Mouse (Mus musculus): ENCODE data around the gene Haus3. TPM values are rescaled to one million over a fixed set of nuclear protein-coding genes. Genes with fewer than 3 reads are reported as not detected.

The Haus3 gene
- polyA plus RNA-seq, 1 experiment from 2014 or later: 11.9 TPM

- Histone ChIP-seq H3K4me2 (peak overlapping the region; percentile 78), H3K4me1 (peaks cover 53% of the 10 kb centered on the region), H3K4me3 (no peak overlapping the region), H3K9ac (0 out of 2 replicates have a peak overlapping the region, but pooled peaks have one; percentile 74), H3K27ac (no peak overlapping the region), H3K27me3 (replicated peaks) (no peaks in the 10 kb centered on the region), H3K9me3 (no peaks in the 10 kb centered on the region), H3K36me3 (replicated peaks) (0 out of 2 replicates have a peak, but pooled peaks cover 5% of the 10 kb centered on the region)
- ATAC-seq (replicated peaks): no peak
- 89% methylated on average over 1 of the region's 1 CpGs for WGBS
These were observed 15.8 kb upstream of the Haus3 start for GRCm38 (mm10) chr5:34185051-34185580.

DNA sequence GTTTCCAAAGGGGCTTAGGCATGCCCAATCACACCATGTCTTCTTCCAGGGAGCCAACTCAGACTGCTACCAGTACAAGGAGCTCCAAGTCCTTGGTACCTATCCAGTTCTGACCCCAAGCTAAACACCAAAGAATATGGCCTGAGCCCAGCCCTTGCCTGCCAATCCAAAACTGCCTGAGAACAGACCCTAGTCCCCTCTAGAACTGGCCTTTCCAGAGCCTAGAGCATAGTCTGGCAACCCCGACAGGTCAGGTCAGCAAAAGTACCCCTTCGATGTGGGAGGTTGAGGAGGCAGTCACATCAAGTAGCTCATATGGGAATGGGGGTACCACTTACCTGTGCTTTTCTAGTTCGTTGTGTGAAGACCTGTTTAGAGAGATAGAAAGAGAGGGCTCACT, 14.6 kb upstream of the Haus3 start:
- no peak overlapping the region for H3K9ac ChIP-seq
- ATAC-seq (replicated peaks): no peak
- WGBS: 83% methylated on average over 3 of the region's 3 CpGs

GRCm38 (mm10) chr5:34183156-34183880, 14.0 kb upstream of the Haus3 start:
- Histone ChIP-seq H3K4me3 (no peak overlapping the region), H3K4me1 (peaks cover 44% of the 10 kb centered on the region), H3K27me3 (replicated peaks) (no peaks in the 10 kb centered on the region), H3K4me2 (no peak overlapping the region), H3K27ac (no peak overlapping the region), H3K9ac (no peak overlapping the region), H3K9me3 (no peaks in the 10 kb centered on the region), H3K36me3 (replicated peaks) (0 out of 2 replicates have a peak, but pooled peaks cover 5% of the 10 kb centered on the region)
- no peak for ATAC-seq (replicated peaks)
- WGBS: 72% methylated on average over 5 of the region's 5 CpGs

More for the DNA sequence above, 14.6 kb upstream of the Haus3 start:
- H3K4me1 ChIP-seq: peaks cover 51% of the 10 kb centered on the region
- 0 out of 2 replicates have a peak, but pooled peaks cover 5% of the 10 kb centered on the region for H3K36me3 ChIP-seq (replicated peaks)
- no peak overlapping the region for H3K27ac ChIP-seq
- no peak overlapping the region for H3K4me3 ChIP-seq
- no peaks in the 10 kb centered on the region for H3K9me3 ChIP-seq
- no peak overlapping the region for H3K4me2 ChIP-seq
- H3K27me3 ChIP-seq (replicated peaks): no peaks in the 10 kb centered on the region

DNA sequence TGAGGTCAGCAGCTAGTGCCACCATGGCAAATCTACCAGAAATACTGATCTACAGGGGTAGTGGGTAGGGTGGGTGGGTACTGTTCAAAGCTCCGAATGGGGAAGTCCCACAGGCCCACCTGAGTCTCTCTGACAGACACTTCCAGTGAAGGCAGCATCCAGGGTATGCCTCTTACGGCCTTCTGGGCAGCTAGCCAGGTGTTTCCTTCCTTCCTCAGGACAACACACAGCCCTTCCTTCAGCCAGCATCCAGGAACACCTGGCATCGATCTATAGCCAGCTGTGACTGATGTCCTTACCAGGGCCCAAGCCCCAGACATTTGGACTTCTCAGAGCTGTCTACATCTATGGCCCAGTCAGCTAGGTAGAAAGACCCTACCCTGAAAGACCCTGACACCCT, 13.2 kb upstream of the Haus3 start:
- H3K9me3 ChIP-seq: no peaks in the 10 kb centered on the region
- ATAC-seq (replicated peaks): no peak
- H3K27ac ChIP-seq: no peak overlapping the region
- no peak overlapping the region for H3K4me3 ChIP-seq
- H3K4me2 ChIP-seq: no peak overlapping the region
- no peaks in the 10 kb centered on the region for H3K27me3 ChIP-seq (replicated peaks)
- H3K9ac ChIP-seq: no peak overlapping the region
- H3K36me3 ChIP-seq (replicated peaks): peaks cover 11% of the 10 kb centered on the region; the same call in 1 of the 2 replicates
- 90% methylated on average over 3 of the region's 3 CpGs for WGBS
- H3K4me1 ChIP-seq: peaks cover 41% of the 10 kb centered on the region

- no peak overlapping the region for H3K27ac ChIP-seq
- no peak overlapping the region for H3K4me3 ChIP-seq
- H3K4me2 ChIP-seq: no peak overlapping the region
- H3K27me3 ChIP-seq (replicated peaks): no peaks in the 10 kb centered on the region
- peaks cover 2% of the 10 kb centered on the region; the same call in 1 of the 2 replicates for H3K4me1 ChIP-seq
- peaks cover 35% of the 10 kb centered on the region for H3K36me3 ChIP-seq (replicated peaks)
- no peak for ATAC-seq (replicated peaks)
- H3K9ac ChIP-seq: no peak overlapping the region
- WGBS: 93% methylated on average over 4 of the region's 4 CpGs
- H3K9me3 ChIP-seq: no peaks in the 10 kb centered on the region
These were observed 8.5 kb upstream of the Haus3 start for GRCm38 (mm10) chr5:34177821-34178220.

DNA sequence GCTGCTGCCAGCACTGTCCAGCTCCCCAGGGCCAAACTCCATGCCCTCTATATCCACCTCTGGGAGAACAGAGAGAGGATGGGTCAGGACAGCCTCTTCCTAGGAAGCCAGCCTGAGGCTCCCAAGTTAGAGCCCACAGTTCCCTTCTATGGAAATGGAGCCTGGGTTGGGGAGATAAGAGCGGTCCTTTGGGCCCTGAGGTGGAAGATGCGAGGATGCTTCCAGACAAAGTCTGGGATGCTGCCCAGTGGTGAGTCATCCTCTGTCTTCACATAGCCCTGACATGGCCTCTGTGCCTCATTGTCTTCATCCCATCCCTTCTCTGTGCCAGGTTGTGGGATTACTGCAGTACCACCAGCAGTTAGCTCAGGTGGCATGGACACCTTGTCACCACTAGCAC, 7.8 kb upstream of the Haus3 start:
- H3K4me2 ChIP-seq: no peak overlapping the region
- H3K27ac ChIP-seq: no peak overlapping the region
- no peak for ATAC-seq (replicated peaks)
- no peak overlapping the region for H3K4me3 ChIP-seq
- no peaks in the 10 kb centered on the region for H3K9me3 ChIP-seq
- no peak overlapping the region for H3K9ac ChIP-seq
- 95% methylated on average over 2 of the region's 2 CpGs for WGBS
- no peaks in the 10 kb centered on the region for H3K27me3 ChIP-seq (replicated peaks)
- H3K36me3 ChIP-seq (replicated peaks): peaks cover 30% of the 10 kb centered on the region
- H3K4me1 ChIP-seq: 0 out of 2 replicates have a peak, but pooled peaks cover 2% of the 10 kb centered on the region

GRCm38 (mm10) chr5:34176691-34177090, 7.4 kb upstream of the Haus3 start:
- H3K27ac ChIP-seq: no peak overlapping the region
- 65% methylated on average over 10 of the region's 10 CpGs for WGBS
- no peak for ATAC-seq (replicated peaks)
- H3K9ac ChIP-seq: no peak overlapping the region
- no peak overlapping the region for H3K4me2 ChIP-seq
- no peaks in the 10 kb centered on the region for H3K27me3 ChIP-seq (replicated peaks)
- no peak overlapping the region for H3K4me3 ChIP-seq
- no peaks in the 10 kb centered on the region for H3K9me3 ChIP-seq
- H3K4me1 ChIP-seq: 0 out of 2 replicates have a peak, but pooled peaks cover under 1% of the 10 kb centered on the region
- H3K36me3 ChIP-seq (replicated peaks): peaks cover 30% of the 10 kb centered on the region

- no peak overlapping the region for H3K4me2 ChIP-seq
These were observed 6.0 kb upstream of the Haus3 start for GRCm38 (mm10) chr5:34175403-34175694.

GRCm38 (mm10) chr5:34174550-34175402, 5.4 kb upstream of the Haus3 start:
- H3K27me3 ChIP-seq (replicated peaks): no peaks in the 10 kb centered on the region
- H3K4me3 ChIP-seq: no peak overlapping the region
- H3K36me3 ChIP-seq (replicated peaks): peaks cover 30% of the 10 kb centered on the region
- no peak overlapping the region for H3K9ac ChIP-seq
- H3K4me2 ChIP-seq: no peak overlapping the region
- H3K9me3 ChIP-seq: no peaks in the 10 kb centered on the region
- H3K27ac ChIP-seq: no peak overlapping the region
- 71% methylated on average over 5 of the region's 5 CpGs for WGBS
- peaks cover 6% of the 10 kb centered on the region for H3K4me1 ChIP-seq
- no peak for ATAC-seq (replicated peaks)

More at GRCm38 (mm10) chr5:34175403-34175694, 6.0 kb upstream of the Haus3 start:
- Histone ChIP-seq H3K4me3 (no peak overlapping the region), H3K36me3 (replicated peaks) (peaks cover 30% of the 10 kb centered on the region), H3K4me1 (peaks cover under 1% of the 10 kb centered on the region; the same call in 1 of the 2 replicates), H3K27me3 (replicated peaks) (no peaks in the 10 kb centered on the region), H3K27ac (no peak overlapping the region), H3K9me3 (no peaks in the 10 kb centered on the region), H3K9ac (no peak overlapping the region)
- no peak for ATAC-seq (replicated peaks)
- 19% methylated on average over 5 of the region's 5 CpGs for WGBS

DNA sequence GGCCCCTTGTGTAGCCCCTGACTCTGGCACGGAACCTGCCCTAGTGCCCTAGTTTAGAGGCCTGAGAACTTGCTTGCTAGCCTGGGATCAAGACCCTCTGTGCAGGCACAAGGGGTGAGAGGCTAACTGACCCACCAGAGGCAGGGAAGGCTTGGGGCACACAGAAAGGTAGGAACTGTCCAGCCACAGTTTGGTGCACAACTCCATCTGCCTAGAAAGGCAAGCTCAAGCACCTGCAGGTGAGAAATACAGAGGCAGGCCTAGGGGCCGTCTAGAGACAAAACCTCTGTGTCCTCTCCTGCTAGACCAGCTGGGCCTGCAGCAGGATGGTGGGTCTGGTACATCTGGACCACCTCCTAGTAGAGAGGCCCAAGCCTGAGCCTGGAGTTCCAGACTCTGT, 4.7 kb upstream of the Haus3 start:
- no peak for ATAC-seq (replicated peaks)
- Histone ChIP-seq H3K9ac (no peak overlapping the region), H3K4me1 (peaks cover 8% of the 10 kb centered on the region), H3K9me3 (no peaks in the 10 kb centered on the region), H3K4me3 (no peak overlapping the region), H3K4me2 (no peak overlapping the region), H3K27ac (no peak overlapping the region), H3K36me3 (replicated peaks) (peaks cover 30% of the 10 kb centered on the region), H3K27me3 (replicated peaks) (no peaks in the 10 kb centered on the region)
- 74% methylated on average over 2 of the region's 2 CpGs for WGBS

DNA sequence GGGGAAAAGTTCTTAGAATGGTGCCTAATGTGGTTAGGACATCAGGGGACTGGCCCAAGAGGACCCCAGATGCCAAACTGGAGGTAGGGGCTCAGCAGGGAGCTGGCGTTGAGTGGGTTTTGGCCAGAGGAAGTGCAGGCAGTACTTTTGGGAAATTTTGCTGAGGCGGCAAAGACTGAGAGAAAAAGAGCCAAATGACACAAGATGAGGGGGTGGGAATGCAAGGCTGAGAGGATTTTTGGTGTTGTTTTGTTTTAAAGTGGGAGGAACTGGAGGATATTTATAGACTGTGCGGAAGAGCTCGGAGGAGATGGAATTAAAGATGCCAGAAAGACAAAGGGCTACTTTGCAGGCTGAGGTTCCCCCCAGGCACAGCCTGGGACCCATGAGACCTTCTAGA, 1.4 kb upstream of the Haus3 start:
- Histone ChIP-seq H3K9me3 (no peaks in the 10 kb centered on the region), H3K9ac (no peak overlapping the region), H3K4me3 (no peak overlapping the region), H3K27me3 (replicated peaks) (no peaks in the 10 kb centered on the region), H3K27ac (no peak overlapping the region), H3K36me3 (replicated peaks) (peaks cover 10% of the 10 kb centered on the region), H3K4me1 (peaks cover 19% of the 10 kb centered on the region), H3K4me2 (no peak overlapping the region)
- WGBS: 73% methylated on average over 4 of the region's 4 CpGs
- no peak for ATAC-seq (replicated peaks)

- Histone ChIP-seq H3K4me3 (peak overlapping the region; percentile 73), H3K9ac (peak overlapping the region; percentile 41)
- WGBS: 85% methylated on average over 3 of the region's 3 CpGs
These were observed 627 bp upstream of the Haus3 start for GRCm38 (mm10) chr5:34169954-34170353.

More at GRCm38 (mm10) chr5:34169954-34170353, 627 bp upstream of the Haus3 start:
- Histone ChIP-seq H3K9me3 (no peaks in the 10 kb centered on the region), H3K27me3 (replicated peaks) (no peaks in the 10 kb centered on the region), H3K4me1 (peaks cover 23% of the 10 kb centered on the region), H3K4me2 (peak overlapping the region; percentile 73), H3K36me3 (replicated peaks) (peaks cover 3% of the 10 kb centered on the region; the same call in 1 of the 2 replicates), H3K27ac (peak overlapping the region; percentile 90)
- no peak for ATAC-seq (replicated peaks)

Data from midbrain, embryonic 15.5 days (tissue).